Mouse (Mus musculus) forebrain, embryonic 11.5 days (tissue): ENCODE results near the gene Slc15a5. TPM values are rescaled to one million over a fixed set of nuclear protein-coding genes. Genes with fewer than 3 reads are reported as not detected.

Experiments
- ATAC-seq: fragments of 200-750 bp; cut with Nextera tagmentation; replicated peaks from 2 replicates; pipeline ENCODE4 v1.8.0; 2017; ENCODE audit warnings: moderate TSS enrichment; ENCODE audit not compliant: low FRiP score
- DNase-seq: peaks from one replicate; pipeline ENCODE4 v3.0.0-alpha.2; 2017; ENCODE audit warnings: low spot score
- H3K27ac ChIP-seq: fragments of 300-500 bp; sonication (generic); 2 replicates; pipeline ENCODE4 v1.5.1; 2014; ENCODE audit warnings: low read depth, low read length
- H3K27me3 ChIP-seq: fragments of 300-500 bp; sonication (generic); 2 replicates; pipeline ENCODE4 v1.6.1; 2014; ENCODE audit warnings: mild to moderate bottlenecking, low read length, mixed read lengths; ENCODE audit not compliant: control insufficient read depth, insufficient read depth
- H3K36me3 ChIP-seq: fragments of 300-500 bp; sonication (generic); 2 replicates; pipeline ENCODE4 v1.6.1; 2014; ENCODE audit warnings: mild to moderate bottlenecking, low read length, moderate library complexity, mixed read lengths; ENCODE audit not compliant: control insufficient read depth, insufficient read depth
- H3K4me1 ChIP-seq: fragments of 300-500 bp; sonication (generic); replicated peaks from 2 replicates; pipeline ENCODE4 v1.6.1; 2014; ENCODE audit warnings: low read length, mixed read lengths; ENCODE audit not compliant: control insufficient read depth, insufficient read depth
- H3K4me2 ChIP-seq: fragments of 300-500 bp; sonication (generic); 2 replicates; pipeline ENCODE4 v1.6.1; 2014; ENCODE audit warnings: low read depth, mild to moderate bottlenecking, low read length, moderate library complexity, mixed read lengths; ENCODE audit not compliant: severe bottlenecking
- H3K4me3 ChIP-seq: fragments of 300-500 bp; sonication (generic); 2 replicates; pipeline ENCODE4 v1.5.1; 2014; ENCODE audit warnings: low read depth, low read length
- H3K9ac ChIP-seq: fragments of 300-500 bp; sonication (generic); 2 replicates; pipeline ENCODE4 v1.6.1; 2014; ENCODE audit warnings: low read length
- H3K9me3 ChIP-seq: fragments of 300-500 bp; sonication (generic); 2 replicates; pipeline ENCODE4 v1.6.1; 2016; ENCODE audit warnings: low read length, mixed read lengths; ENCODE audit not compliant: control insufficient read depth
- WGBS: fragments of 180-500 bp; shearing (Covaris S2); extraction: QIAGEN DNeasy Blood & Tissue Kit; methylation state at CpG from one replicate; pipeline ENCODE4 v1.1.7; 2014; 5-methylcytosine and 5-hydroxymethylcytosine counted together
- polyA plus RNA-seq: library from polyadenylated mRNA; unstranded; fragments of >200 nt; fragmentation: Nextera tagmentation; extraction: Ambion mirVana; gene quantifications from 2 replicates; pipeline ENCODE4 v1.2.1, GENCODE M21; 2014

Slc15a5 gene
- polyA plus RNA-seq, 1 experiment from 2014 or later = not detected

DNA sequence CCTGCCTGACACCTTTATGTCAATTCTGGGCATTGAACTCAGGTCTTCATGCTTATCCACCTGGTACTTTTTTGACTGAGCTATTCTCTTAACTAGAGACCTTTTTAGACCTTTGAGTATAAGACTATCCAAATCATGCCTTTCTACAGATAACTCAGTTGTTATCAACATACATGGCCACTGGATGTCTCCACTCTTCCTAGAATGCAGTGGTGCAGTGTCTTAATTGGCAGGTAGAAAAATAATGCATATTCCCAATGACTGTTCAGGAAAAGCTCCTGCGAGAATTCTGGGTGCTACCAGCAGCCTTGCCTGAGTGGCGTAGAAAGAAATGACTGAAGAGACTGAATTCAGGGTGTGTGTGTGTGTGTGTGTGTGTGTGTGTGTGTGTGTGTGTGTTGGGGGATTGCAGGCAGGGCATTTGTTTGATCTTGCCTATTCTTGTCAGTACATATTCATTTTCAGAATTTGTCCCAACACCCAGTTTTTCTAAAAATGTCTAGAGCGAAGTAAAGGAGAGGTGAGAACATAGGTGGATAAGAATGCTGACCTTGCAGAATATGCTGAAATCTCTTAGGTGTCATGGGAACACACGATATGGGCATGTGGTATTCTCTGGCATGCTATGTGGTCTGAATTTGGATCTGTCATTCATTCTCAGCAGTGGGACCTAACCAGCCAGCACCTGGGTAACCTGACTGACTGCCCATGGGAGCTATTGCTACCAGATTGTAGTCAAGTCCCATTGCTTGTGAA is 119.5 kb downstream of the Slc15a5 start:
- 0 out of 2 replicates have a peak, but pooled peaks cover 2% of the 10 kb centered on the region for H3K4me1 ChIP-seq
- no peaks in the 10 kb centered on the region for H3K27me3 ChIP-seq
- WGBS = 89% methylated on average over 4 of the region's 4 CpGs
- H3K4me2 ChIP-seq = no peak overlapping the region
- no peak overlapping the region for H3K9ac ChIP-seq
- H3K4me3 ChIP-seq = no peak overlapping the region
- H3K9me3 ChIP-seq = no peaks in the 10 kb centered on the region
- no peak for DNase-seq
- no peaks in the 10 kb centered on the region for H3K36me3 ChIP-seq
- no peak overlapping the region for H3K27ac ChIP-seq
- ATAC-seq = no peak

DNA sequence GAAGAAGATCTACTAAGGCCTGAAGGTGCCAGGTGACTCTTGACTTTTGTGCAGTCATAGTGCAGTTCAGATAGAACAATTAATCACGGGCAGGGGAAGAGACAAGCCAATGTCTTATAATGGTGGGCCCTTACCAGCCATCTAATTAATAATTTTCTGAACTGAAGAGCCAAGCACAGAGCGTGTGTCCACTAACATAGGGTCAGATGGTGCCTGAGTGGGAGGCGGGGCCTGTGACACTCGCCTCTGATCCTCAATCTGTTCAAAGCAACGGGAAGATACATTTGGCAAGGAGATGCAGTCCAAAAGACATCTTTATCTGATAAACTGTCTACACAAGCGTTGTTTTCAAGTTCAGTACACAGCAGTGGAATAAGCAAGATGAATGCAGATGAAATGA is 122.1 kb downstream of the Slc15a5 start:
- no peak overlapping the region for H3K9ac ChIP-seq
- H3K36me3 ChIP-seq = no peaks in the 10 kb centered on the region
- ATAC-seq = no peak
- WGBS = 91% methylated on average over 6 of the region's 6 CpGs
- no peak for DNase-seq
- no peak overlapping the region for H3K27ac ChIP-seq
- H3K4me1 ChIP-seq = 0 out of 2 replicates have a peak, but pooled peaks cover 2% of the 10 kb centered on the region
- no peaks in the 10 kb centered on the region for H3K9me3 ChIP-seq
- H3K27me3 ChIP-seq = no peaks in the 10 kb centered on the region
- no peak overlapping the region for H3K4me2 ChIP-seq
- H3K4me3 ChIP-seq = no peak overlapping the region

- ATAC-seq (peak; percentile 77), DNase-seq (peak; percentile 62)
- no peak overlapping the region for H3K27ac ChIP-seq
Observed at GRCm38 (mm10) chr6:137956783-137957429, 122.8 kb downstream of the Slc15a5 start.

DNA sequence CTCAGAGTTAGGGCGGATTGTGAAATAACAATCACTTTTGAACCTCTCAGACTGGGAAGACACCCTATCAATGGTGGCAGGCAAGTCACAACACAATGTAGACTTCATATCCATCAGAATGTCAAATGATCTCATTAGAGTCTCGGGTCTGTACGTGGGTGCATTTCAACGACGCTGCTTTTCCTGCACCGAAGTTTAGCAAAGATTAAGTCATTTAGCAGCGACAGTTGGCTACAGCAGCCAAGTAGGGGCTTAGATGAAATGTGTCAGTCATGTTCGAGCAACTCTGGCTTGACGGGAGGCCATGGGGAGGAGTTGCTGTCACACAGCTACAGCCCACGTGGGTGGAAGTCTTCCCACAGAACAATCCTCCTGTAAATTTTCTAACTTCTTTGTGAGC is 133.2 kb downstream of the Slc15a5 start:
- Histone ChIP-seq H3K4me2 (no peak overlapping the region), H3K4me3 (no peak overlapping the region), H3K9ac (no peak overlapping the region), H3K9me3 (no peaks in the 10 kb centered on the region), H3K27me3 (no peaks in the 10 kb centered on the region), H3K36me3 (no peaks in the 10 kb centered on the region), H3K27ac (no peak overlapping the region), H3K4me1 (no peaks in the 10 kb centered on the region)
- ATAC-seq (no peak), DNase-seq (no peak)
- WGBS = 84% methylated on average over 10 of the region's 10 CpGs

More at GRCm38 (mm10) chr6:137956783-137957429, 122.8 kb downstream of the Slc15a5 start:
- 0 out of 2 replicates have a peak, but pooled peaks cover 2% of the 10 kb centered on the region for H3K4me1 ChIP-seq
- 27% methylated on average over 11 of the region's 17 CpGs for WGBS
- H3K9me3 ChIP-seq = no peaks in the 10 kb centered on the region
- no peak overlapping the region for H3K4me3 ChIP-seq
- H3K36me3 ChIP-seq = no peaks in the 10 kb centered on the region
- H3K9ac ChIP-seq = no peak overlapping the region
- no peaks in the 10 kb centered on the region for H3K27me3 ChIP-seq
- H3K4me2 ChIP-seq = peak overlapping the region; percentile 24; the same call in 1 of the 2 replicates

DNA sequence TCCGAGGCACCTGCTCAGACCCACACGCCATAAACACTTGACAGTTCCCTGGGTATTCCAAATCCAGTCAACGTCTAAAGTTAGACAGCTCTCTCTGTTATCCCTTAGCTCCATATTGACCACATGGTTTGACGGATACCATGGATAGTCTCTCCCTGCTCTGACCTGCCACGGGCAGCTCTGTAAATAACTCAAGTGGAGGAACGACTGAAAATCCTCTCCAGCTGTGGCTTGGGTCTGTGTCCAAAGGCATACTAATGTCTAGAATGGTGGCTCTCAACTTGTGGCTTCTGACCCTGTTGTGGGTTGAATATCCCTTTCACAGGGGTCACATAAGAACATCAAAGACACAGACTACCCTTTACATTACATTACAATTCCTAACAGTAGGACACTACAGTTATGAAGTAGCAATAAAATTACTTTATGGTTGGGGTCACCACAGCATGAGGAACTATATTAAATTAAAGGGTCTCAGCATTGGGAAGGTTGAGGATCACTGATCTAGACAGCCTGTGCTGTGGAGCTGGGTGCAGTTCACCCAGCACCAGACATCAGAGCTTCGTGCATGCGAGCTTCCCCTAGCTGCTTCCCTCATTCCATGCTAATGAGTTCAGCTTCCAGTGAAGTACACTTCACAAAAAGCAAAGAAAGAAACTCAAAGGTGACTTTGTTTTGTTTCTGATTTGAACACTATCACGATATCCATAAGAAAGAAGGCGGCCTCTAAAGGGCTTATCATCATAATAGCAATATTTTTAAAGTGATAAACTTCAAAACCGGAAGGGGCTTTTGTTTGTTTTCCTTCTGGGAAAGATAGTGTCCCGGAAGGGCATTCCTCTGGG is 139.1 kb downstream of the Slc15a5 start:
- DNase-seq = no peak
- Histone ChIP-seq H3K27ac (no peak overlapping the region), H3K4me3 (no peak overlapping the region), H3K27me3 (no peaks in the 10 kb centered on the region), H3K4me1 (no peaks in the 10 kb centered on the region), H3K36me3 (no peaks in the 10 kb centered on the region), H3K9ac (no peak overlapping the region), H3K4me2 (no peak overlapping the region), H3K9me3 (no peaks in the 10 kb centered on the region)
- no peak for ATAC-seq
- 78% methylated on average over 12 of the region's 12 CpGs for WGBS

DNA sequence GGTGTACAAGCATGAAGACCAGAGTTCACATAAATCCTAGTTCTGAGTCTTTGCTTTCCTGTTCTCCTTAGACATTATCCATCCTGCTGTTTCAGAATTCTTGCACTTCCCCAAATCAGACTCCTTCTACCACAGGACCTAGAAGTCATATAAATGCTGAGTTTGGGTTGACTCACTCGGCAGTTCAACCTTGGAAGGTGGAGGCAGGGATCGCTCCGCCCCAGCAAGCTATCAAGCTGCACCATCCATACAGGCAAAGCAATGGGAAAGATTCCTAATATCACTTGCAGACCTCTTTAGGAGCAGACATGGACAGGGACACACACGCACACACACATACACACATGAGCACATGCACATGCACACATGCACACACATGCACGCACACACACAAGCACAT is 142.2 kb downstream of the Slc15a5 start:
- Histone ChIP-seq H3K4me2 (no peak overlapping the region), H3K9ac (no peak overlapping the region), H3K27ac (no peak overlapping the region), H3K4me1 (no peaks in the 10 kb centered on the region), H3K4me3 (no peak overlapping the region), H3K27me3 (no peaks in the 10 kb centered on the region), H3K36me3 (no peaks in the 10 kb centered on the region), H3K9me3 (no peaks in the 10 kb centered on the region)
- ATAC-seq = no peak
- 95% methylated on average over 5 of the region's 5 CpGs for WGBS
- DNase-seq = no peak

DNA sequence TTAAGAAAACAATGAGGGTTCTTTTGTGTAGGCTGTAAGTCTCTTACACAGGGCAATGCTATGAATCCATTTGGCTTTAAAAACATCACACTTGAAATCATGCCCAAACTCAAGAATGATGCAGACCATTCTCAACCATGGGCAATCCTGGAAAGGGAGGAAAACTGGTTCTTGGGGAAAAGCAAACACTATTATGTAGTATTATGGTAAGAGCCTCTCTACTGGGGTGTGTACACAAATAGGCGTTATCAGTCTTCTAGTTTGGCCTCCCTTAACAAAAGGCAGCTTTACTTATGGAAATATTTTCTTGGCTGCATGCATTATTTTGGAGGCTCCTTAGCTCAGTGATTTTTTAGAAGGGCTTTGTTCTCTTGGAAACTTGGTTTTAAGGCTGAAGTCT is 143.4 kb downstream of the Slc15a5 start:
- DNase-seq (no peak), ATAC-seq (no peak)
- 81% methylated on average over 1 of the region's 1 CpGs for WGBS
- Histone ChIP-seq H3K27ac (no peak overlapping the region), H3K27me3 (no peaks in the 10 kb centered on the region), H3K4me2 (no peak overlapping the region), H3K9me3 (no peaks in the 10 kb centered on the region), H3K4me3 (no peak overlapping the region), H3K36me3 (no peaks in the 10 kb centered on the region), H3K9ac (no peak overlapping the region), H3K4me1 (no peaks in the 10 kb centered on the region)

- ATAC-seq (no peak), DNase-seq (no peak)
- Histone ChIP-seq H3K9ac (no peak overlapping the region), H3K4me2 (no peak overlapping the region), H3K9me3 (no peaks in the 10 kb centered on the region), H3K4me1 (no peaks in the 10 kb centered on the region), H3K27ac (no peak overlapping the region), H3K27me3 (no peaks in the 10 kb centered on the region), H3K36me3 (no peaks in the 10 kb centered on the region), H3K4me3 (no peak overlapping the region)
- 85% methylated on average over 7 of the region's 7 CpGs for WGBS
Observed at GRCm38 (mm10) chr6:137935857-137936256, 143.9 kb downstream of the Slc15a5 start.
